In genomic region chr3:41939843-41940242, GRCm38 (mm10) we compare ENCODE assay signal across 12 mouse cellular contexts.
DNase-seq lines count a peak whose midpoint lies in the region; ATAC-seq and TF ChIP-seq lines count a peak whose summit lies in the region.
"Had no signal": no experiment of that assay in that cellular context is flagged by ENCODE, and none has a peak within 500 bp of the region (broad histone marks: within the 10 kb centered on the region; RNA-seq: fewer than 3 reads in every experiment).

No protein-coding gene starts in this region.

- TF ChIP-seq POLR2A in CH12.LX (IDR thresholded peaks at IDR 0.05; ENCODE audit: low read depth, low read length): no peak

- H3K4me1 ChIP-seq in hindbrain, embryonic 15.5 days (replicated peaks): peaks cover 6% of the 10 kb centered on the region
- no peaks in the 10 kb centered on the region for H3K4me1 ChIP-seq in hindbrain, embryonic 10.5 days (replicated peaks)
- no peaks in the 10 kb centered on the region for H3K4me1 ChIP-seq in CH12.LX (ENCODE audit: control insufficient read depth in 1 of 2, insufficient read depth in 2 of 2)
- H3K4me1 ChIP-seq: heart, embryonic 10.5 days; limb, embryonic 12.5 days had no signal

- peak in 1 of 2 experiments; percentile 30; a peak in 2 of 4 replicates for TF ChIP-seq CTCF in CH12.LX (conservative IDR thresholded peaks at IDR 0.05 in 1 of 2, IDR thresholded peaks at IDR 0.05 in 1 of 2; ENCODE audit: low read depth in 2 of 2, low read length in 2 of 2)
- TF ChIP-seq CTCF in gastrocnemius, adult 2 months (IDR thresholded peaks at IDR 0.05): no peak

- H3K9me3 ChIP-seq in hindbrain, embryonic 15.5 days: no peaks in the 10 kb centered on the region
- no peaks in the 10 kb centered on the region for H3K9me3 ChIP-seq in hindbrain, embryonic 10.5 days
- no peaks in the 10 kb centered on the region for H3K9me3 ChIP-seq in CH12.LX (replicated peaks; ENCODE audit: low read length)
- H3K9me3 ChIP-seq: heart, embryonic 10.5 days; limb, embryonic 12.5 days had no signal

- intact Hi-C loops in left cerebral cortex, postnatal 25 days (cut with DNase I): no loop called here
- intact Hi-C loops in gastrocnemius, adult 2 months (cut with DNase I): no loop called here

- dilution Hi-C loops in CH12.LX (cut with MboI; ENCODE audit: extremely low pct_ligation_motif_present, extremely low pct_unique_long_range_greater_than_20kb, low sequenced_read_pairs): no loop called here

- no peak overlapping the region for H3K27ac ChIP-seq in hindbrain, embryonic 15.5 days (replicated peaks)
- H3K27ac ChIP-seq in hindbrain, embryonic 10.5 days: no peak overlapping the region
- no peak overlapping the region for H3K27ac ChIP-seq in CH12.LX (ENCODE audit: insufficient read depth, low read depth)
- no peak overlapping the region for H3K27ac ChIP-seq in gastrocnemius, adult 2 months
- H3K27ac ChIP-seq: heart, embryonic 10.5 days; limb, embryonic 12.5 days had no signal

- peak overlapping the region; percentile 35 for H3K4me2 ChIP-seq in hindbrain, embryonic 15.5 days
- no peak overlapping the region for H3K4me2 ChIP-seq in CH12.LX (ENCODE audit: insufficient read depth, low read depth, poor library complexity, severe bottlenecking)
- H3K4me2 ChIP-seq: limb, embryonic 12.5 days had no signal

- no peak overlapping the region for H3K9ac ChIP-seq in hindbrain, embryonic 15.5 days
- H3K9ac ChIP-seq in CH12.LX (ENCODE audit: insufficient read depth, low read depth): no peak overlapping the region
- H3K9ac ChIP-seq: limb, embryonic 12.5 days had no signal

- in situ Hi-C loops in CH12.LX (cut with MboI; ENCODE audit: low pct_ligation_motif_present, low pct_unique_long_range_greater_than_20kb, low sequenced_read_pairs): no loop called here

- H3K36me3 ChIP-seq in hindbrain, embryonic 15.5 days: no peaks in the 10 kb centered on the region
- no peaks in the 10 kb centered on the region for H3K36me3 ChIP-seq in hindbrain, embryonic 10.5 days
- no peaks in the 10 kb centered on the region for H3K36me3 ChIP-seq in CH12.LX (replicated peaks in 1 of 2; ENCODE audit: control insufficient read depth in 1 of 2, insufficient read depth in 1 of 2, low read length in 1 of 2)
- H3K36me3 ChIP-seq: heart, embryonic 10.5 days; limb, embryonic 12.5 days had no signal

- no peaks in the 10 kb centered on the region for H3K27me3 ChIP-seq in hindbrain, embryonic 15.5 days
- H3K27me3 ChIP-seq in hindbrain, embryonic 10.5 days (ENCODE audit: insufficient read depth, poor library complexity, severe bottlenecking): no peaks in the 10 kb centered on the region
- H3K27me3 ChIP-seq in CH12.LX (replicated peaks): no peaks in the 10 kb centered on the region
- H3K27me3 ChIP-seq: limb, embryonic 12.5 days had no signal

- peak; percentile 11 for DNase-seq in adrenal gland, postnatal 25 days
- no peak for DNase-seq in adrenal gland, postnatal 4 days (ENCODE audit: low spot score in 2 of 2)
- DNase-seq in hindbrain, embryonic 10.5 days (ENCODE audit: low spot score): no peak
- DNase-seq in CH12.LX (ENCODE audit: extremely low read depth): no peak
- DNase-seq in left cerebral cortex, postnatal 25 days (ENCODE audit: low spot score in 2 of 2): peak; percentile 26 to 28
- DNase-seq in gastrocnemius, adult 2 months: no peak
- no peak for DNase-seq in spleen, postnatal 4 days (ENCODE audit: low spot score in 2 of 2)
- DNase-seq: kidney, adult 8-10 months; lung, postnatal 4 days had no signal

- no peak overlapping the region for H3K4me3 ChIP-seq in hindbrain, embryonic 15.5 days
- no peak overlapping the region for H3K4me3 ChIP-seq in hindbrain, embryonic 10.5 days
- no peak overlapping the region for H3K4me3 ChIP-seq in CH12.LX (replicated peaks in 1 of 3; ENCODE audit: low read depth in 2 of 3, low read length in 2 of 3, poor library complexity in 1 of 3)
- no peak overlapping the region for H3K4me3 ChIP-seq in gastrocnemius, adult 2 months
- H3K4me3 ChIP-seq: heart, embryonic 10.5 days; limb, embryonic 12.5 days had no signal

- ATAC-seq in hindbrain, embryonic 15.5 days (ENCODE audit: low FRiP score, low read depth): peak; percentile 83; the same call in 1 of the 2 replicates

- H3K79me2 ChIP-seq in CH12.LX (replicated peaks; ENCODE audit: control insufficient read depth, extremely low read depth, insufficient read depth, poor library complexity, severe bottlenecking): no peaks in the 10 kb centered on the region

- TF ChIP-seq EP300 in CH12.LX (IDR thresholded peaks at IDR 0.05; ENCODE audit: low read length): no peak

- 32% methylated on average over 4 of the region's 4 CpGs for WGBS in hindbrain, embryonic 15.5 days
- 68% methylated on average over 4 of the region's 4 CpGs for WGBS in hindbrain, embryonic 10.5 days

- peak; percentile 33 for TF ChIP-seq RAD21 in CH12.LX (IDR thresholded peaks at IDR 0.05; ENCODE audit: low read depth, low read length)

TF ChIP-seq in CH12.LX, 34 proteins besides CTCF, POLR2A, EP300 and RAD21:
- TF ChIP-seq POLR2AphosphoS2 (IDR thresholded peaks at IDR 0.05; ENCODE audit: low read depth, low read length) (no peak), IRF4 (IDR thresholded peaks at IDR 0.05; ENCODE audit: low read depth, low read length) (no peak), MAZ (IDR thresholded peaks at IDR 0.05; ENCODE audit: low read depth, low read length) (no peak), BHLHE40 (IDR thresholded peaks at IDR 0.05; ENCODE audit: low read depth, low read length) (no peak), E2F4 (IDR thresholded peaks at IDR 0.05; ENCODE audit: insufficient replicate concordance, low read depth, low read length) (no peak), MAX (IDR thresholded peaks at IDR 0.05; ENCODE audit: low read length) (no peak), NELFE (IDR thresholded peaks at IDR 0.05; ENCODE audit: low read depth, low read length) (no peak), ZKSCAN1 (IDR thresholded peaks at IDR 0.05; ENCODE audit: borderline replicate concordance, low read depth, low read length) (no peak), HCFC1 (IDR thresholded peaks at IDR 0.05; ENCODE audit: low read depth, low read length) (no peak), RCOR1 (conservative IDR thresholded peaks at IDR 0.05; ENCODE audit: low read depth, low read length) (no peak), NRF1 (IDR thresholded peaks at IDR 0.05; ENCODE audit: low read depth, low read length) (no peak), USF2 (conservative IDR thresholded peaks at IDR 0.05; ENCODE audit: low read depth, low read length) (no peak), UBTF (IDR thresholded peaks at IDR 0.05; ENCODE audit: low read depth, low read length) (no peak)

Comparison
In these comparisons a context has a peak if more than half of its experiments do, and no peak if none do; other contexts are left out.
1. DNase-seq: peak in adrenal gland, postnatal 25 days (single experiment) and left cerebral cortex, postnatal 25 days (2 of 2); none in adrenal gland, postnatal 4 days (0 of 2), hindbrain, embryonic 10.5 days (single experiment), CH12.LX (single experiment), gastrocnemius, adult 2 months (single experiment) and spleen, postnatal 4 days (0 of 2).